Mouse (Mus musculus) liver, adult 2 months (tissue): ENCODE data around the gene Ramp2. TPM values are rescaled to one million over a fixed set of nuclear protein-coding genes. Genes with fewer than 3 reads are reported as not detected.

Source experiments
- DNase-seq: peaks from one replicate; pipeline ENCODE4 v3.0.0-alpha.2; 2011; ENCODE audit warnings: low read depth, low spot score; ENCODE audit errors: extremely low read depth
- H3K27ac ChIP-seq: fragments of 200-500 bp; replicated peaks from 2 replicates; pipeline ENCODE4 v1.5.1; 2012; ENCODE audit warnings: low read depth, mild to moderate bottlenecking, control low read depth, inconsistent platforms, low read length; ENCODE audit not compliant: insufficient read depth
- H3K27me3 ChIP-seq: fragments of 200-500 bp; 2 replicates; pipeline ENCODE4 v1.6.1; 2012; ENCODE audit warnings: mild to moderate bottlenecking, moderate library complexity, low read length, inconsistent platforms; ENCODE audit not compliant: control insufficient read depth, insufficient read depth
- H3K36me3 ChIP-seq: fragments of 200-500 bp; 2 replicates; pipeline ENCODE4 v1.6.1; 2012; ENCODE audit warnings: low read length, inconsistent platforms; ENCODE audit not compliant: control insufficient read depth, insufficient read depth
- H3K4me1 ChIP-seq: fragments of 200-500 bp; 2 replicates; pipeline ENCODE4 v1.6.1; 2011; ENCODE audit warnings: low read length; ENCODE audit not compliant: control insufficient read depth, insufficient read depth
- H3K4me3 ChIP-seq: fragments of 200-500 bp; 2 replicates; pipeline ENCODE4 v1.5.1; 2011; ENCODE audit warnings: low read depth, mild to moderate bottlenecking, control low read depth, low read length, moderate library complexity; ENCODE audit not compliant: insufficient read depth
- H3K79me2 ChIP-seq: fragments of 200-500 bp; 2 replicates; pipeline ENCODE4 v1.6.1; 2012; ENCODE audit warnings: inconsistent platforms, mild to moderate bottlenecking, low read length, moderate library complexity; ENCODE audit not compliant: control insufficient read depth, insufficient read depth
- H3K9ac ChIP-seq: fragments of 200-500 bp; 2 replicates; pipeline ENCODE4 v1.6.1; 2012; ENCODE audit warnings: low read depth, mild to moderate bottlenecking, control low read depth, inconsistent platforms, low read length
- CTCF ChIP-seq: fragments of 200-500 bp; IDR thresholded peaks from 2 replicates; pipeline ENCODE4 v1.5.1; 2011; ENCODE audit warnings: low read depth, low read length, control low read depth
- POLR2A ChIP-seq: fragments of 200-500 bp; IDR thresholded peaks from 2 replicates; pipeline ENCODE4 v1.6.1; 2011; ENCODE audit warnings: low read length, control low read depth; ENCODE audit not compliant: insufficient read depth; ENCODE audit errors: extremely low read depth
- WGBS: fragments of 180-500 bp; shearing (Covaris S2); methylation state at CpG from one replicate; pipeline ENCODE4 v1.1.7; 2018; 5-methylcytosine and 5-hydroxymethylcytosine counted together
- polyA plus RNA-seq: library from polyadenylated mRNA; depleted of rRNA; stranded (reverse); fragments of >200 nt; gene quantifications from 2 replicates; pipeline ENCODE4 v1.2.3, GENCODE M21; 2012
- total RNA-seq: library from RNA; depleted of rRNA; stranded (reverse); fragments of >200 nt; gene quantifications from 2 replicates; pipeline ENCODE4 v1.2.3, GENCODE M21; 2014

Gene Ramp2
- total and polyA plus RNA-seq, 2 experiments: 4.9 to 22.5 TPM

- TF ChIP-seq POLR2A (no peak), CTCF (no peak)
- H3K27me3 ChIP-seq: no peaks in the 10 kb centered on the region
Observed at GRCm38 (mm10) chr11:101283805-101284204, 38.0 kb downstream of the Ramp2 start.

GRCm38 (mm10) chr11:101287306-101287705 is 41.5 kb downstream of the Ramp2 start:
- peak; percentile 90 for DNase-seq
- Histone ChIP-seq H3K4me1 (peaks cover 6% of the 10 kb centered on the region; the same call in 1 of the 2 replicates), H3K79me2 (no peaks in the 10 kb centered on the region), H3K9ac (no peak overlapping the region), H3K27ac (no peak overlapping the region), H3K27me3 (no peaks in the 10 kb centered on the region), H3K4me3 (no peak overlapping the region), H3K36me3 (peaks cover 18% of the 10 kb centered on the region)
- TF ChIP-seq POLR2A (no peak), CTCF (no peak)
- 14% methylated on average over 9 of the region's 9 CpGs for WGBS

More at GRCm38 (mm10) chr11:101283805-101284204, 38.0 kb downstream of the Ramp2 start:
- Histone ChIP-seq H3K9ac (no peak overlapping the region), H3K27ac (no peak overlapping the region), H3K36me3 (peaks cover 6% of the 10 kb centered on the region; the same call in 1 of the 2 replicates), H3K79me2 (no peaks in the 10 kb centered on the region), H3K4me3 (no peak overlapping the region), H3K4me1 (peaks cover 2% of the 10 kb centered on the region; the same call in 1 of the 2 replicates)
- no peak for DNase-seq
- 70% methylated on average over 4 of the region's 4 CpGs for WGBS

GRCm38 (mm10) chr11:101291231-101291630 is 45.4 kb downstream of the Ramp2 start:
- Histone ChIP-seq H3K4me3 (no peak overlapping the region), H3K9ac (no peak overlapping the region), H3K4me1 (peaks cover 6% of the 10 kb centered on the region; the same call in 1 of the 2 replicates), H3K36me3 (peaks cover 32% of the 10 kb centered on the region), H3K79me2 (no peaks in the 10 kb centered on the region), H3K27me3 (no peaks in the 10 kb centered on the region), H3K27ac (peak overlapping the region; percentile 48)
- peak; percentile 90 for DNase-seq
- WGBS: 25% methylated on average over 8 of the region's 8 CpGs
- TF ChIP-seq CTCF (no peak), POLR2A (no peak)

DNA sequence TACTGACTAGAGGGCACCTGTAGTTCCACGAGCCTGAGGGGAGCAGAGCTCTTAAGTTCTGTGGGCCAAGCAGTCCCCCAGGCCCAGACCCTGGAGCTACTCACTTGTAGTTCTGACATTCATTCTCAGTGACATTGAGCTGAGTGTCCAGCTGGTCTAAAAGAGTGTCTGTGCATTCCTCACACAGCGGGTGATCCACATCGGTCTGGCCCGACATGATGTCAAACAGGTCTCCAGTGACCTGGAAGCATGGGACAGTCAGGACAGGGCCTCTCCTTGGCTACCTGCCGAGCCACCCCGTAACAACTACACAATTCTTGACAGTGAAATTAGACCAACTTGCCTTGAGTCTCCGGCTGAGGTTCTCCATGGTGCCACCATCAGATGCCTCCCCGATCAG is 49.4 kb downstream of the Ramp2 start:
- Histone ChIP-seq H3K27me3 (no peaks in the 10 kb centered on the region), H3K27ac (no peak overlapping the region), H3K79me2 (peaks cover 9% of the 10 kb centered on the region), H3K4me3 (no peak overlapping the region), H3K36me3 (peaks cover 32% of the 10 kb centered on the region), H3K4me1 (peaks cover 4% of the 10 kb centered on the region; the same call in 1 of the 2 replicates), H3K9ac (no peak overlapping the region)
- WGBS: 95% methylated on average over 8 of the region's 8 CpGs
- TF ChIP-seq CTCF (no peak), POLR2A (no peak)
- no peak for DNase-seq

GRCm38 (mm10) chr11:101300881-101301280 is 55.1 kb downstream of the Ramp2 start:
- no peak overlapping the region for H3K27ac ChIP-seq
- peaks cover 26% of the 10 kb centered on the region for H3K79me2 ChIP-seq
- H3K36me3 ChIP-seq: peaks cover 20% of the 10 kb centered on the region
- no peaks in the 10 kb centered on the region for H3K27me3 ChIP-seq
- WGBS: 57% methylated on average over 7 of the region's 7 CpGs
- peak overlapping the region; percentile 82; the same call in 1 of the 2 replicates for H3K9ac ChIP-seq
- no peak for DNase-seq
- peaks cover 6% of the 10 kb centered on the region for H3K4me1 ChIP-seq
- TF ChIP-seq CTCF (peak; percentile 25; the same call in 1 of the 2 replicates), POLR2A (no peak)
- peak overlapping the region; percentile 19; the same call in 1 of the 2 replicates for H3K4me3 ChIP-seq

DNA sequence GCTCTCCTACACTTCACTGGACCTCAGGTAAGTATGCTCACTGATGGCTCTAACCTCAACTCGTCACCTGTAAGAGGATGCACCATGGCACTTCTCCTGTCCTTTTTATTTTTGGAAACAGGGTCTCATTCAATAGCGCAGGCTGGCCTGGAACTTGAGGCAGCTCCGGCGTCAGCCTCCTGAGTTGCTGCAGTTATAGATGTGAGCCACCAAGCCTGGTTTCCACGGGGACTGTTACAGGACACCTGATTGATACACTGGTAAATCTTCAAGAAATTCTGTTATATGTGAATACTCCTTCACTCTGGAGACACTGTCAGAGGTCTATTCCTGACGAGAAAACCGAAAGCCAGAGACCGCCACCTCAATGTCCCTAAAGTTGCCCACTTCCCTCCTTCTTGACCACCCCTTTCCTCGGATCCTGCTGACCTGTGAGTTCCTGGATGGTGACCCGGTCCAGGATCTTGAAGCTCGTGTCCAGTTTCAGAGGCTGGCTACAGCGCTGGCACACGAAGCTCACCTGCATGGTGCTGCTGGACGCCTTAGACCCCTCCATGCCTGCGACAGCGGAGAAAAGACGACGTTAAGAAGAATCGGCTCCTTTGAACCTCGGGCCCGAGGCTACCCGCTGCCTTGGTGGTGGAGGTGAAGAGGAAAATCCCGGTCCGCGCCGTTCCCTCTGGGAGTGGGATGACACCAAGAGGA is 55.6 kb downstream of the Ramp2 start:
- Histone ChIP-seq H3K36me3 (peaks cover 16% of the 10 kb centered on the region), H3K9ac (peak overlapping the region; percentile 82), H3K79me2 (peaks cover 26% of the 10 kb centered on the region), H3K27me3 (no peaks in the 10 kb centered on the region), H3K4me1 (peaks cover 6% of the 10 kb centered on the region), H3K4me3 (peak overlapping the region; percentile 83), H3K27ac (no peak overlapping the region; the same call in 1 of the 2 replicates)
- WGBS: 10% methylated on average over 26 of the region's 26 CpGs
- no peak for DNase-seq
- TF ChIP-seq CTCF: no peak
- no peak for TF ChIP-seq POLR2A
